Mouse (Mus musculus) heart, adult 2 months (tissue): ENCODE data around the gene Rhobtb1.

ENCODE experiments used
- CTCF ChIP-seq: fragments of 200-600 bp; IDR thresholded peaks from 2 replicates; pipeline ENCODE4 v1.8.1; 2022; ENCODE audit warnings: antibody characterized with exemption, mild to moderate bottlenecking, moderate library complexity
- POLR2A ChIP-seq: fragments of 200-500 bp; IDR thresholded peaks from 2 replicates; pipeline ENCODE4 v1.6.1; 2011; ENCODE audit warnings: mild to moderate bottlenecking, low read depth, low read length, control low read depth; ENCODE audit not compliant: insufficient read depth

DNA sequence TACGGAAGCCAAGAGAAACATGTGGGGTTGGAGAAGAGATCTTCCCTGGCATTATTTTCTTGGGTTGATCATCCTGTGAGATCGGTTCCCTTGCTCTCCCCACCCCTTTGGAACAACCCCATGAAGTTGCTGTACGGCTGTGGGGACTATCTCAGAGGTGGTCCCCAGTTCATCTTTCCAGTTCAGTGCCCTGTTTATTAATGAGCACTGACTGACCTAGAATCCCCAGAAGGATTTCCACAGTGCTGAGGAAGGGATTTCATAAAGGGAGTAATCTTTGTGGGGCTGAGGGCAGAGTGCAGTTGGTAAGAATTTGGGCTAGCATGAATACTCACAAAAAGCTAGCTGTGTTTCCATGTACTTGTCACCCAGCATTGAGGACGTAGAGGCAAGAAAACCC, 1.7 kb downstream of the Rhobtb1 start:
- no peak for TF ChIP-seq CTCF
- no peak for TF ChIP-seq POLR2A
